Mouse (Mus musculus): ENCODE results near the gene Olfr1388.

DNA sequence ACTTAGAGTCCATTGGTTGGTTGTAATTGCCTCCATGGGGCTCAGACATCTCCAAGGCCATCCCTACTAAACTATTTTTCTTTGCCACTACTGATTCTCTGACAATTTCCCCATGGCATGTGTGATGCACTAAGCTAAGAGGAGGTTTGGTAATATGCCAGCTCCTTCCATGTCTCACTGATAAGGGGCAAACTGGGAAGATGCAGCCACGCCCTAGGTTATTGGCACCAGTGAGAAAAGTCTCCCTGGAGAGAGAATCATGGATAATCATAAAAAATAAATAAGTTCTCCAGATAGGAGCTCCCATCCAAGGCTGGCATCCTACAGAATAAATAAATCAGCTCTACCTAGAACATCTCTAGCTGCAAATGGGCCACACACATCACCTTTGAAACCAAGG lies 18.6 kb downstream of the Olfr1388 start, which contains the start of gene Olfr1387:
- TF ChIP-seq CTCF (IDR thresholded peaks at IDR 0.05; ENCODE audit: low read depth) (no peak), EP300 (IDR thresholded peaks at IDR 0.05; ENCODE audit: low read depth) (no peak)
